Mouse (Mus musculus): ENCODE measurements around the gene Cwc15.
A peak's percentile ranks its signal among the peaks of the same experiment; 100 is the strongest.
"Not testable (repeated sequence)": the region's sequence is repeated elsewhere in the genome, so short reads cannot be mapped to it uniquely, and the experiment has no call there.

Gene Cwc15

GRCm38 (mm10) chr9:14500023-14500915 is at the start of gene Cwc15, which contains the start of gene Kdm4d:
Cwc15 (plus strand) TSS chr9:14500617.
Kdm4d (minus strand) TSS chr9:14500482.
- DNase-seq (ENCODE audit: low spot score): peak; percentile 89

GRCm38 (mm10) chr9:14451120-14451519 is 49.3 kb upstream of the Cwc15 start:
- DNase-seq (ENCODE audit: low spot score): not testable (repeated sequence)

- no peak for DNase-seq (ENCODE audit: low spot score)
Observed at GRCm38 (mm10) chr9:14456320-14456719, 44.1 kb upstream of the Cwc15 start.

GRCm38 (mm10) chr9:14462536-14462935 is 37.9 kb upstream of the Cwc15 start:
- DNase-seq (ENCODE audit: low spot score): not testable (repeated sequence)

GRCm38 (mm10) chr9:14463668-14464067 is 36.7 kb upstream of the Cwc15 start:
- DNase-seq (ENCODE audit: low spot score): not testable (repeated sequence)

- DNase-seq (ENCODE audit: low spot score): no peak
Observed at GRCm38 (mm10) chr9:14498896-14499705, 1.3 kb upstream of the Cwc15 start.

- no peak for DNase-seq (ENCODE audit: low spot score)
Observed at GRCm38 (mm10) chr9:14500916-14501424, 553 bp downstream of the Cwc15 start.

- peak; percentile 26 for DNase-seq (ENCODE audit: low spot score)
Observed at GRCm38 (mm10) chr9:14512633-14513445, 12.4 kb downstream of the Cwc15 start.

GRCm38 (mm10) chr9:14517296-14517695 is 16.9 kb downstream of the Cwc15 start:
- no peak for DNase-seq (ENCODE audit: low spot score)

- no peak for DNase-seq (ENCODE audit: low spot score)
Observed at GRCm38 (mm10) chr9:14518105-14518504, 17.7 kb downstream of the Cwc15 start.

- DNase-seq (ENCODE audit: low spot score): no peak
Observed at GRCm38 (mm10) chr9:14520971-14521670, 20.7 kb downstream of the Cwc15 start.

- DNase-seq (ENCODE audit: low spot score): no peak
Observed at GRCm38 (mm10) chr9:14521695-14522094, 21.3 kb downstream of the Cwc15 start.

GRCm38 (mm10) chr9:14523408-14524043 is 23.1 kb downstream of the Cwc15 start:
- peak; percentile 71 for DNase-seq (ENCODE audit: low spot score)

- DNase-seq (ENCODE audit: low spot score): no peak
Observed at GRCm38 (mm10) chr9:14530004-14530403, 29.6 kb downstream of the Cwc15 start.

GRCm38 (mm10) chr9:14532283-14532682 is 31.9 kb downstream of the Cwc15 start:
- no peak for DNase-seq (ENCODE audit: low spot score)

GRCm38 (mm10) chr9:14533659-14534058 is 33.2 kb downstream of the Cwc15 start:
- DNase-seq (ENCODE audit: low spot score): no peak

GRCm38 (mm10) chr9:14534833-14535456 is 34.5 kb downstream of the Cwc15 start:
- DNase-seq (ENCODE audit: low spot score): no peak

- no peak for DNase-seq (ENCODE audit: low spot score)
Observed at GRCm38 (mm10) chr9:14544034-14544757, 43.8 kb downstream of the Cwc15 start.

- no peak for DNase-seq (ENCODE audit: low spot score)
Observed at GRCm38 (mm10) chr9:14547584-14548365, 47.4 kb downstream of the Cwc15 start.

All from layer of hippocampus, adult 9-10 months (tissue).